Mouse (Mus musculus) neural tube, embryonic 14.5 days (tissue): Measurements from ENCODE around the gene Gadd45gip1. TPM values are rescaled to one million over a fixed set of nuclear protein-coding genes. Genes with fewer than 3 reads are reported as not detected.

Experiments
- ATAC-seq: fragments of 200-750 bp; cut with Nextera tagmentation; 2 replicates; pipeline ENCODE4 v1.8.0; 2017; ENCODE audit warnings: low read depth, mild to moderate bottlenecking, moderate TSS enrichment, moderate library complexity
- H3K27ac ChIP-seq: fragments of 300-500 bp; sonication (generic); 2 replicates; pipeline ENCODE4 v1.5.1; 2014; ENCODE audit warnings: low read depth, mild to moderate bottlenecking, control low read depth, low read length, moderate library complexity, mixed read lengths
- H3K27me3 ChIP-seq: fragments of 300-500 bp; sonication (generic); 2 replicates; pipeline ENCODE4 v1.6.1; 2014; ENCODE audit warnings: low read length; ENCODE audit not compliant: control insufficient read depth, insufficient read depth
- H3K36me3 ChIP-seq: fragments of 300-500 bp; sonication (generic); 2 replicates; pipeline ENCODE4 v1.6.1; 2014; ENCODE audit warnings: low read length, mixed read lengths; ENCODE audit not compliant: control insufficient read depth, insufficient read depth
- H3K4me1 ChIP-seq: fragments of 300-500 bp; sonication (generic); 2 replicates; pipeline ENCODE4 v1.6.1; 2014; ENCODE audit warnings: low read length; ENCODE audit not compliant: control insufficient read depth, insufficient read depth
- H3K4me2 ChIP-seq: fragments of 300-500 bp; sonication (generic); 2 replicates; pipeline ENCODE4 v1.6.1; 2014; ENCODE audit warnings: mild to moderate bottlenecking, low read depth, low read length, control low read depth
- H3K4me3 ChIP-seq: fragments of 300-500 bp; sonication (generic); 2 replicates; pipeline ENCODE4 v1.5.1; 2014; ENCODE audit warnings: low read depth, low read length, control low read depth, mixed read lengths
- H3K9ac ChIP-seq: fragments of 300-500 bp; sonication (generic); replicated peaks from 2 replicates; pipeline ENCODE4 v1.6.1; 2014; ENCODE audit warnings: low read depth, mild to moderate bottlenecking, control low read depth, low read length, mixed read lengths
- H3K9me3 ChIP-seq: fragments of 300-500 bp; sonication (generic); 2 replicates; pipeline ENCODE4 v1.6.1; 2016; ENCODE audit warnings: low read length; ENCODE audit not compliant: control insufficient read depth
- WGBS: fragments of 180-500 bp; shearing (Covaris S2); extraction: QIAGEN DNeasy Blood & Tissue Kit; methylation state at CpG from one replicate; pipeline ENCODE4 v1.1.7; 2014; 5-methylcytosine and 5-hydroxymethylcytosine counted together
- microRNA-seq: library from miRNA; unstranded; fragments of <30 nt; microRNA quantifications from one replicate; pipeline ENCODE4, GENCODE M21; 2016
- polyA plus RNA-seq: library from polyadenylated mRNA; unstranded; fragments of >200 nt; fragmentation: Nextera tagmentation; extraction: Ambion mirVana; gene quantifications from 2 replicates; pipeline ENCODE4 v1.2.1, GENCODE M21; 2014

Gadd45gip1 gene
- polyA plus RNA-seq, 1 experiment from 2014 or later = 39.8 TPM

- no peak overlapping the region for H3K4me3 ChIP-seq
- H3K36me3 ChIP-seq = no peaks in the 10 kb centered on the region
- no peaks in the 10 kb centered on the region for H3K9me3 ChIP-seq
- ATAC-seq = no peak
- no peaks in the 10 kb centered on the region; the same call in 1 of the 2 replicates for H3K4me1 ChIP-seq
- no peak overlapping the region for H3K9ac ChIP-seq
- 89% methylated on average over 3 of the region's 3 CpGs for WGBS
- peaks cover 4% of the 10 kb centered on the region; the same call in 1 of the 2 replicates for H3K27me3 ChIP-seq
- H3K27ac ChIP-seq = no peak overlapping the region
- no peak overlapping the region for H3K4me2 ChIP-seq
Observed at GRCm38 (mm10) chr8:84877297-84878035, 46.1 kb downstream of the Gadd45gip1 start.

GRCm38 (mm10) chr8:84878915-84879314, 47.6 kb downstream of the Gadd45gip1 start:
- Histone ChIP-seq H3K27ac (no peak overlapping the region), H3K36me3 (no peaks in the 10 kb centered on the region), H3K9me3 (no peaks in the 10 kb centered on the region), H3K4me1 (no peaks in the 10 kb centered on the region), H3K27me3 (no peaks in the 10 kb centered on the region), H3K9ac (no peak overlapping the region), H3K4me2 (no peak overlapping the region), H3K4me3 (no peak overlapping the region)
- 79% methylated on average over 1 of the region's 1 CpGs for WGBS
- ATAC-seq = no peak

GRCm38 (mm10) chr8:84884728-84885127, 53.4 kb downstream of the Gadd45gip1 start:
- no peak overlapping the region for H3K27ac ChIP-seq
- H3K4me3 ChIP-seq = no peak overlapping the region
- H3K9ac ChIP-seq = no peak overlapping the region
- H3K4me2 ChIP-seq = no peak overlapping the region
- H3K36me3 ChIP-seq = peaks cover 18% of the 10 kb centered on the region
- H3K27me3 ChIP-seq = no peaks in the 10 kb centered on the region
- no peak for ATAC-seq
- no peaks in the 10 kb centered on the region for H3K4me1 ChIP-seq
- 86% methylated on average over 4 of the region's 4 CpGs for WGBS
- H3K9me3 ChIP-seq = no peaks in the 10 kb centered on the region

Small RNAs within 50 kb of the gene (microRNA-seq; reads per million reads assigned to microRNA genes)
- gene Mir7069 = 1.7 reads per million

Other genes starting within 250 kb of the Gadd45gip1 start
- 14.4 and 20.9 TPM in 2 replicates for gene Ier2, start 168.7 kb upstream of the Gadd45gip1 start, polyA plus RNA-seq
- gene Trmt1, start 145.2 kb upstream of the Gadd45gip1 start, polyA plus RNA-seq = 59.8 and 70.2 TPM in 2 replicates
- gene Nacc1, start 143.7 kb upstream of the Gadd45gip1 start, polyA plus RNA-seq = 15.3 and 16.6 TPM in 2 replicates
- gene Lyl1, start 130.1 kb upstream of the Gadd45gip1 start, polyA plus RNA-seq = 1.3 and 3.6 TPM in 2 replicates
- 0.76 and 1.8 TPM in 2 replicates for gene G430095P16Rik, start 108.5 kb upstream of the Gadd45gip1 start, polyA plus RNA-seq
- gene Nfix, start 31.2 kb upstream of the Gadd45gip1 start, polyA plus RNA-seq = 68.2 and 91.5 TPM in 2 replicates
- gene Dand5, start 8.7 kb upstream of the Gadd45gip1 start, polyA plus RNA-seq = 12.3 and 16.9 TPM in 2 replicates
- gene Rad23a, start 9.1 kb downstream of the Gadd45gip1 start, polyA plus RNA-seq = 69.4 and 78.1 TPM in 2 replicates
- 615 and 623 TPM in 2 replicates for gene Calr, start 15.4 kb downstream of the Gadd45gip1 start, polyA plus RNA-seq
- 90.9 and 98.2 TPM in 2 replicates for gene Farsa, start 25.5 kb downstream of the Gadd45gip1 start, polyA plus RNA-seq
- 14.2 and 24.5 TPM in 2 replicates for gene Syce2, start 40.6 kb downstream of the Gadd45gip1 start, polyA plus RNA-seq
- 33.5 and 34.2 TPM in 2 replicates for gene Gcdh, start 62.4 kb downstream of the Gadd45gip1 start, polyA plus RNA-seq
- 0.44 and 0.80 TPM in 2 replicates for gene Klf1, start 70.4 kb downstream of the Gadd45gip1 start, polyA plus RNA-seq
- gene Dnase2a, start 77.0 kb downstream of the Gadd45gip1 start, polyA plus RNA-seq = 5.0 and 5.3 TPM in 2 replicates
- 75.6 and 79.8 TPM in 2 replicates for gene Mast1, start 105.8 kb downstream of the Gadd45gip1 start, polyA plus RNA-seq
- gene Rtbdn, start 115.5 kb downstream of the Gadd45gip1 start, polyA plus RNA-seq = 1.3 and 3.5 TPM in 2 replicates
- not detected in 2 replicates for gene Gm49661, start 137.9 kb downstream of the Gadd45gip1 start, polyA plus RNA-seq
- 1,214 and 1,252 TPM in 2 replicates for gene Prdx2, start 138.1 kb downstream of the Gadd45gip1 start, polyA plus RNA-seq
- gene Rnaseh2a, start 138.2 kb downstream of the Gadd45gip1 start, polyA plus RNA-seq = 45.7 and 48.0 TPM in 2 replicates
- 5.4 and 8.4 TPM in 2 replicates for gene Junb, start 147.2 kb downstream of the Gadd45gip1 start, polyA plus RNA-seq
- 25.5 and 31.2 TPM in 2 replicates for gene Hook2, start 159.1 kb downstream of the Gadd45gip1 start, polyA plus RNA-seq
- gene Best2, start 183.0 kb downstream of the Gadd45gip1 start, polyA plus RNA-seq = 0.12 TPM in 1 of 2 replicates, not detected in the other
- 119 and 128 TPM in 2 replicates for gene Asna1, start 193.8 kb downstream of the Gadd45gip1 start, polyA plus RNA-seq
- 153 and 161 TPM in 2 replicates for gene Trir, start 195.3 kb downstream of the Gadd45gip1 start, polyA plus RNA-seq
- gene Tnpo2, start 205.4 kb downstream of the Gadd45gip1 start, polyA plus RNA-seq = 30.8 and 45.8 TPM in 2 replicates
- gene Fbxw9, start 228.5 kb downstream of the Gadd45gip1 start, polyA plus RNA-seq = 57.0 and 66.3 TPM in 2 replicates
- gene Gm5741, start 236.5 kb downstream of the Gadd45gip1 start, polyA plus RNA-seq = 1.4 TPM in 1 of 2 replicates, not detected in the other
- gene Dhps, start 240.2 kb downstream of the Gadd45gip1 start, polyA plus RNA-seq = 115 and 123 TPM in 2 replicates
- gene Wdr83os, start 249.2 kb downstream of the Gadd45gip1 start, polyA plus RNA-seq = 120 and 134 TPM in 2 replicates
- gene Wdr83, start 249.8 kb downstream of the Gadd45gip1 start, polyA plus RNA-seq = 47.2 and 47.9 TPM in 2 replicates